Mouse (Mus musculus) hindbrain, embryonic 10.5 days (tissue): ENCODE data around the gene Shc4. TPM values are rescaled to one million over a fixed set of nuclear protein-coding genes. Genes with fewer than 3 reads are reported as not detected.

Experiments
- DNase-seq: peaks from one replicate; pipeline ENCODE4 v3.0.0-alpha.2; 2017; ENCODE audit warnings: low spot score
- H3K27ac ChIP-seq: fragments of 300-500 bp; sonication (generic); 2 replicates; pipeline ENCODE4 v1.5.1; 2016; ENCODE audit warnings: mild to moderate bottlenecking, moderate library complexity
- H3K27me3 ChIP-seq: fragments of 300-500 bp; sonication (generic); 2 replicates; pipeline ENCODE4 v1.6.1; 2016; ENCODE audit warnings: mild to moderate bottlenecking; ENCODE audit not compliant: poor library complexity, insufficient read depth, severe bottlenecking
- H3K36me3 ChIP-seq: fragments of 300-500 bp; sonication (generic); 2 replicates; pipeline ENCODE4 v1.6.1; 2016; ENCODE audit warnings: mild to moderate bottlenecking, moderate library complexity
- H3K4me1 ChIP-seq: fragments of 300-500 bp; sonication (generic); replicated peaks from 2 replicates; pipeline ENCODE4 v1.6.1; 2016; ENCODE audit warnings: mild to moderate bottlenecking
- H3K4me3 ChIP-seq: fragments of 300-500 bp; sonication (generic); 2 replicates; pipeline ENCODE4 v1.5.1; 2016; ENCODE audit warnings: mild to moderate bottlenecking, moderate library complexity
- H3K9me3 ChIP-seq: fragments of 300-500 bp; sonication (generic); 2 replicates; pipeline ENCODE4 v1.6.1; 2016; ENCODE audit warnings: mild to moderate bottlenecking, moderate library complexity
- WGBS: fragments of 180-500 bp; shearing (Covaris S2); methylation state at CpG from one replicate; pipeline ENCODE4 v1.1.7; 2016; 5-methylcytosine and 5-hydroxymethylcytosine counted together
- polyA plus RNA-seq: library from polyadenylated mRNA; unstranded; fragments of >200 nt; fragmentation: Nextera tagmentation; extraction: Ambion mirVana; gene quantifications from 2 replicates; pipeline ENCODE4 v1.2.1, GENCODE M21; 2016

Gene Shc4
- polyA plus RNA-seq, 1 experiment from 2014 or later, result 1.2 TPM

DNA sequence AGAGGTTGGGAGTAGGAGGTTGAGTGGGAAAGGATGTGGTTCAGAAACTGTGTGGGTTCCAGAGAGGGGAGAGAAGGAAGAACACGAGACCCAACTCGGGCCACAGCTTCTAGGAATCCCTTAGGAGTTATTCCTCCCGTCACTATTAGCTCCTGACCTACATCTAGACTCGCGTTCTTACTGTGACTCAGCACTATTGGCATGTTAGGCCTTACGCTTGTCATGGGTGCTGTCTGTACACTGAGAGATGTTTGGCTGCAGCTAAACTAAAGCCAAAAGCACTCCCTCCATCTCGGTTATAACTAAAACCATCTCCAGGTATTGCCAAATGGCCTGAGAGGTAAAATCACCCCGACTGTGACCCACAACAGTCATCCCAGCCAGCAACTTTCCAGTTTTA is 7.3 kb downstream of the Shc4 start:
- H3K27me3 ChIP-seq, result peaks cover 12% of the 10 kb centered on the region
- H3K36me3 ChIP-seq, result no peaks in the 10 kb centered on the region
- H3K4me3 ChIP-seq, result no peak overlapping the region
- H3K4me1 ChIP-seq, result 0 out of 2 replicates have a peak, but pooled peaks cover 2% of the 10 kb centered on the region
- no peak overlapping the region for H3K27ac ChIP-seq
- H3K9me3 ChIP-seq, result no peaks in the 10 kb centered on the region
- WGBS, result 86% methylated on average over 8 of the region's 8 CpGs
- no peak for DNase-seq

GRCm38 (mm10) chr2:125706510-125706921 is 17.4 kb downstream of the Shc4 start:
- Histone ChIP-seq H3K36me3 (no peaks in the 10 kb centered on the region), H3K27me3 (peaks cover 5% of the 10 kb centered on the region; the same call in 1 of the 2 replicates), H3K4me3 (no peak overlapping the region), H3K27ac (no peak overlapping the region), H3K9me3 (no peaks in the 10 kb centered on the region), H3K4me1 (peaks cover 15% of the 10 kb centered on the region)
- no peak for DNase-seq
- 84% methylated on average over 5 of the region's 5 CpGs for WGBS

DNA sequence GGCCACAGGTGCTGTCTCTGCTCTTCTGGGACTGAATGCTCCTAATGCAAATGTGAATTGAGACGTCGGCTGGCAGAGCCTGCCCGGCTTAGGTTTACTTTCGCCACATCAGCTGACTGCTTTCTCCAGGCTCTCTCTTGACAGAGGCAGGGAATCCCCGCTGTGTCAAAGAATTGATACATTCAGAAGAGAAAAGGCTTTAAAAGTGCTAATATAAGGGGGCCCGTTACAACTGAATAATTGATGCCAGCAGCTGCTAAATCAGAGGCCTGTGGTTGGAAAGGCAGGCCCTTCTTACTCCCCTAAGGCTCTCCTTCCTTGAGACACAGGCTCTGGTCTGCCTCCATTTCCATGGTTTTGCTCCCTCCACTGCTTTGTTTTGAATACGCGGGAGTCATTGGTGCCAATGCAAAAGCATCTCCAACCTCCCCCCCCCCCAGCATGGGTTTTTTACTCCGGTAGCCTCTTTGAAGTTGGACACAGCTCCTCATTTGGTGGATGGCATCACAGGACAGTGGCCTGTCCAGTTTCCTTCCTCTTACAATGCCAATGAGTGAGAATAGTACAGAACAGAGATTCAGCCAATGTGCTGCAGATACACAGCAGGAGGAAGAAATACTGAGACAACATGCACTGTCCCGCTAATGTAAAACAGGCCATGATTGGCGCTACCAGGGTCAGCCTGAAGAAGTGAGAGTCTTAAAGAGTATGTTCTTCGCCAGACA is 18.9 kb downstream of the Shc4 start:
- H3K27ac ChIP-seq, result peak overlapping the region; percentile 71
- peaks cover 15% of the 10 kb centered on the region for H3K4me1 ChIP-seq
- 33% methylated on average over 12 of the region's 12 CpGs for whole genome bisulfite sequencing
- DNase-seq, result peak; percentile 44
- H3K27me3 ChIP-seq, result peaks cover 5% of the 10 kb centered on the region; the same call in 1 of the 2 replicates
- H3K36me3 ChIP-seq, result no peaks in the 10 kb centered on the region
- H3K9me3 ChIP-seq, result no peaks in the 10 kb centered on the region
- H3K4me3 ChIP-seq, result no peak overlapping the region

DNA sequence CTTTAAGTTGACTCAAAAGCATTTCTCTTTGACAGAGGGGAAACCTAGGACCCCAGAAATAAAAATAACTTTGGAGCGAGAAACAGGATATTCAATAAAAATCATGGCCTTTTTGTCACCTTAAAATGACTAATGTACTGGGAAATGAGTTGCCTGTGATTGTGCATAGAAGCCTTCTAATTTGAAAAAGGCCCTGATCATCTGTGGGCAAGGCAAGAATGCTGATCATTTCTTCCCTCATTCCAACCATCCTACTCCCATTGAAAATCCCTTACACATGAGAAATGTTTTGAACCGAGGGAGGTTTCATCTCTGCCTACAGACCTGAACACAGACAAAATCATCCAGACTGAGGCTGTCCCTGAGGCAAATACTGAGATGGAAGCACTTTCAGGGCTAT is 21.1 kb downstream of the Shc4 start:
- H3K27ac ChIP-seq, result no peak overlapping the region
- peaks cover 15% of the 10 kb centered on the region for H3K4me1 ChIP-seq
- no peaks in the 10 kb centered on the region for H3K9me3 ChIP-seq
- peaks cover 5% of the 10 kb centered on the region; the same call in 1 of the 2 replicates for H3K27me3 ChIP-seq
- H3K36me3 ChIP-seq, result no peaks in the 10 kb centered on the region
- WGBS, result 91% methylated on average over 2 of the region's 2 CpGs
- no peak overlapping the region for H3K4me3 ChIP-seq
- DNase-seq, result no peak

DNA sequence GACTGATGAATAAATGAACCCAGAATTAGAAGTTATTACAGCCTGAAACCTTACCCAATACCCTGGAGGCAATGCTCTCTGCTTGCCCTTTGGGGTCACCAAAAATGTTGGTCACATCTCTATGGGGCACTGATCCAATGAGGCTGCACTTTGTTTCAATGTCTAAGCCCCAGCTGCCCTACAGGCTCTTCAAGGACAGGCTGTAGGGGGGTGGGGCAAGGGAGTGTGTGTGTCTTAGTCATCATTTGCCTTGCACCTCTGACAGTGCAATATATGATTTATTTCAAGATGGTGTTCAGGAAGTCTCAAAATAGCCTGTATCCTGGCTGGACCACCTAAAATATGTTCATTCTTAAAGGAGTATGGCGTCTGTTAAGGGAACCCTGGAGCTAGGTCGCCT is 22.3 kb downstream of the Shc4 start:
- H3K4me1 ChIP-seq, result peaks cover 16% of the 10 kb centered on the region

DNA sequence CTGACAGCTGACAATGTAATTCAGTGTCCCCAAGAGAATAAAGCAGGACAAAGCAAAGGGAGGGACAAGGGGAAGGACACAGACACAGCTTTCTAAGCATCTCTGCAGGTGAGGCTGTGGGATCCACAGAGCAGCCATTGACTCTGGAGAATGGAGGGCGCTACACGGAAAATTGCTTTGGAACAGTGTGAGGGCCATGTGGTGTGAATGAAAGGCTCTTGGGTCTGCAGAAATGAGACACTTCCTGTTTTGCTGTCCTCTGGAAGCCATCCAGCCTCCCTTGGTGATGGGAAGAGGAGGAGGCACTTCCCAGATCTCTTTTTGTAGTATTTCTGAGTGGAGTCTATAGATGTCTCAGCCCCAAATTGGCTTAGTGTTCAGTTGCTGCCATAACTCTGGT is 27.7 kb downstream of the Shc4 start:
- WGBS, result 43% methylated on average over 2 of the region's 2 CpGs
- Histone ChIP-seq H3K9me3 (no peaks in the 10 kb centered on the region), H3K4me1 (peaks cover 9% of the 10 kb centered on the region; the same call in 1 of the 2 replicates), H3K36me3 (no peaks in the 10 kb centered on the region), H3K4me3 (no peak overlapping the region), H3K27ac (no peak overlapping the region), H3K27me3 (no peaks in the 10 kb centered on the region)
- DNase-seq, result no peak

More for the DNA sequence above, 22.3 kb downstream of the Shc4 start:
- peaks cover 5% of the 10 kb centered on the region; the same call in 1 of the 2 replicates for H3K27me3 ChIP-seq
- H3K36me3 ChIP-seq, result no peaks in the 10 kb centered on the region
- H3K27ac ChIP-seq, result no peak overlapping the region
- H3K4me3 ChIP-seq, result no peak overlapping the region
- WGBS, result 93% methylated on average over 2 of the region's 2 CpGs
- DNase-seq, result no peak
- no peaks in the 10 kb centered on the region for H3K9me3 ChIP-seq

DNA sequence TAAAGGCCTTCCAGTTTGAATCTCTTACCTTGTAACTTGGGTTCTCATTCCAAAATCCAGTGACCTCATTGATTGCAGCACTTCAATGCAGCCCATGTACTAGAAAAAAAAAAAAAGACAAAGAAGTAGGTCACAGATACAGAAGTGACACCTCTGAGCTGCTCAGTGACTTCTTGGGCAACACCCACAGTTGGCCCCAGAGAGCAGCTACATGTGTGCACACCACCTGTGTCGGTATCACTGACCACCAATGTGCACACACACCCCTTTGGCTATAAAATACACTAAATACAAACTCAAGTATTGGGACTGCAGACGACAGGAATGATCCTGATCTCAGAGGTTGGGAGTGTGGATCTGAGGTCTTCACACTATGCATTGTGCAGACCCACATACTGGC is 29.1 kb downstream of the Shc4 start:
- DNase-seq, result no peak
- no peaks in the 10 kb centered on the region for H3K27me3 ChIP-seq
- H3K27ac ChIP-seq, result no peak overlapping the region
- H3K4me3 ChIP-seq, result no peak overlapping the region
- H3K9me3 ChIP-seq, result no peaks in the 10 kb centered on the region
- WGBS, result 79% methylated on average over 2 of the region's 2 CpGs
- no peaks in the 10 kb centered on the region for H3K36me3 ChIP-seq
- peaks cover 9% of the 10 kb centered on the region; the same call in 1 of the 2 replicates for H3K4me1 ChIP-seq

GRCm38 (mm10) chr2:125692010-125692409 is 31.9 kb downstream of the Shc4 start:
- Histone ChIP-seq H3K4me3 (no peak overlapping the region), H3K4me1 (peaks cover 9% of the 10 kb centered on the region; the same call in 1 of the 2 replicates), H3K9me3 (no peaks in the 10 kb centered on the region), H3K27me3 (no peaks in the 10 kb centered on the region), H3K36me3 (no peaks in the 10 kb centered on the region), H3K27ac (no peak overlapping the region)
- DNase-seq, result no peak
- WGBS, result 87% methylated on average over 2 of the region's 2 CpGs

DNA sequence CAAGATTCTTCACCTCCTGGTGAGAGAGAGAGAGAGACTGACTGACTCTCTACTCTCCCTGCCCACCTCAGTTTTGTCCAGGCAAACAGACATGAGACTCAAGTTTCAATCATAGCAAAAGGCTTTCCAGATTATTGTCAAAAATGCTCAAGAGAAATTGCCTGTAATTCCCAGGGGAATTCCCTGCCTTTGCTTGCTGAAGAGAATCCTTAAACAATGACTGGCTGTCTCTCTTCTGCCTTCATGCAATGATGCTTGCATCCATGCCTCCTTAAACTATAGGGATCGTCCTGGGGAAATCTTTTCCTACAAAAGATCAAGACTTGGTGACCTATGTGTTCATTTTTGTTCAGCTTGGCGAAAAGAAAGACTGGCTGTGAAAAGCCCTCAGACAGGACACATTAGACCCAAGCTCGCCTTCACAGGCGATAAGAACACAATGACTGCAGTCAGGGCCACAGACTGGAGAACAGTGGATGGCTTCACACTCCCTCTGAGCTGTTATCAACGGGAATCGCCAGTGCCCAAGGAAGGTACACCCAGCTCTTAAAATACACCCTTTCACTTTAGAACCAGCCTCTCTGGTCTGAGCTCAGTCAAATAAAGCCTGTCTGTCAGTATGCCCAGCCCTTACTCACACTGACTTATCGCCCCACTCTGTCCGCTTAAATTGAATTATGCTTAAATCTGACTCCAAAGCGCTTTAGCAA is 38.4 kb downstream of the Shc4 start:
- Histone ChIP-seq H3K36me3 (no peaks in the 10 kb centered on the region), H3K27me3 (no peaks in the 10 kb centered on the region), H3K4me3 (no peak overlapping the region), H3K27ac (peak overlapping the region; percentile 78), H3K4me1 (peaks cover 23% of the 10 kb centered on the region), H3K9me3 (no peaks in the 10 kb centered on the region)
- 57% methylated on average over 9 of the region's 9 CpGs for WGBS
- DNase-seq, result peak; percentile 20

DNA sequence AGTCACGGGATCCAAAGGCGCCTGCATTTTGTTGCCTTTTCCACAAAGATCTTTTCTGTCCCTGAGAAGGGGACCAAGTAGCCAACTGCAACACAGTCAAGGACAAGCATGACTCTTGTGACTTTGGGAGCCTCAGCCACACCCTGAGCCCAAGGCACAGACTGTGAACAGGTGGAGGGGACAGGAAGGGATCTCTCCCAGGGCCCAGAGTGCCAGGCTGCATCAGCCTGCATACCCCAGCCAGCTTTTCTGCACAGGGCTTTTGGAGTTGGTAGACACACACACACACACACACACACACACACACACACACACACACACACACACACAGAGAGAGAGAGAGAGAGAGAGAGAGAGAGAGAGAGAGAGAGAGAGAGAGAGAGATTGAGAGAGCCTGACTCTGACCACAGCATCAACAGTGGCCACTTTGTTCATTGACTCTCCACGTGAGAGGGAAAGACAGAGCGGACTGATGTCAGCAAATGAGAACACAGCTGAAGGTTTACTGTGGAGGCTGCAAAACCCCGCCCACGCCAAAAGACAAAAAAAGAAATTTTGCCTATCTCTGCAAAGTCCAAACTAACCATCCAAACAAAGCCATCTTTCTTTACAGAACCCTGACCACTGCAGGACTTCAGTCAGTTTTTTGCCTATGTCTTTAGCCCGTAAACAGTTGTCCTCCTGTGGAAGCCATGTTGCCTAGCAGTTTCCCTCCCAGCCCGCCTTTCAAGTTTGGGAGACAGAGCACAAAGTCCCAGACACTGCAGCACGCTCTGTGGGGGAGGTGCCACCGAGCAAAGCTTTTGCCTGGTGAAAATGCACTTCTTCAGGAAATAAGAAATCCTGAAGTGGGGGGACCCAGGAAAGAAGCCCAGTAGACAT is 39.1 kb downstream of the Shc4 start:
- peak overlapping the region; percentile 78 for H3K27ac ChIP-seq
- H3K36me3 ChIP-seq, result no peaks in the 10 kb centered on the region
- H3K9me3 ChIP-seq, result no peaks in the 10 kb centered on the region
- H3K27me3 ChIP-seq, result no peaks in the 10 kb centered on the region
- WGBS, result 60% methylated on average over 10 of the region's 10 CpGs
- peak; percentile 28 for DNase-seq
- no peak overlapping the region for H3K4me3 ChIP-seq
- peaks cover 23% of the 10 kb centered on the region for H3K4me1 ChIP-seq

DNA sequence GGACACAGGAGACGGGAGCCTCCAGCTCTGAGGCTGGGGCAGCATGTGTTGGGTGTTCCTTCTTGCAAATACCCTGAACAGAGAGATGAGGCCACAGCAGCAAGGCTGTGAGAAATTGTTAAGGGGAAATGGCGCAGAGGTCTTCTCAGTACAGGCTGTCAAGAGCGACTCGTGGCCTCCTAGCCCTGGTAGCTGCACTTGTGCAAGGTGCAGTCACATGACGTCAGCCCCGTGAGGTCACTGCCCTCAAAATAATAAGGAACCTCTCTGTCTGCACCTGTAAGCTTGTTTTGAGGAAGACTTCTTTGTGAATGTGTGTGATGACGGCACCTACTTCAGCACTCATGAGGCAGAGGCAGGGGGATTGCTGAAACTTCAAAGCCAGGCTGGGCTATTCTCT is 40.1 kb downstream of the Shc4 start:
- 81% methylated on average over 7 of the region's 7 CpGs for whole genome bisulfite sequencing

GRCm38 (mm10) chr2:125681811-125682210 is 42.1 kb downstream of the Shc4 start:
- WGBS, result 74% methylated on average over 9 of the region's 9 CpGs
- no peaks in the 10 kb centered on the region for H3K36me3 ChIP-seq
- peaks cover 23% of the 10 kb centered on the region for H3K4me1 ChIP-seq
- no peak overlapping the region for H3K4me3 ChIP-seq
- H3K9me3 ChIP-seq, result no peaks in the 10 kb centered on the region
- no peaks in the 10 kb centered on the region for H3K27me3 ChIP-seq
- no peak for DNase-seq
- H3K27ac ChIP-seq, result no peak overlapping the region

More for the DNA sequence above, 40.1 kb downstream of the Shc4 start:
- H3K36me3 ChIP-seq, result no peaks in the 10 kb centered on the region
- no peak overlapping the region for H3K27ac ChIP-seq
- no peaks in the 10 kb centered on the region for H3K27me3 ChIP-seq
- H3K4me3 ChIP-seq, result no peak overlapping the region
- no peak for DNase-seq
- H3K9me3 ChIP-seq, result no peaks in the 10 kb centered on the region
- peaks cover 23% of the 10 kb centered on the region for H3K4me1 ChIP-seq
